Mouse (Mus musculus) frontal cortex, postnatal 36 days (tissue): ENCODE results near the gene Iqsec3.
A peak's percentile ranks its signal among the peaks of the same experiment; 100 is the strongest.

ENCODE experiments used
- DNase-seq, 2 experiments: peaks; one replicate each; pipeline ENCODE4 v3.0.0; 2022; ENCODE audit warnings: low spot score in 2 of 2

The Iqsec3 gene

DNA sequence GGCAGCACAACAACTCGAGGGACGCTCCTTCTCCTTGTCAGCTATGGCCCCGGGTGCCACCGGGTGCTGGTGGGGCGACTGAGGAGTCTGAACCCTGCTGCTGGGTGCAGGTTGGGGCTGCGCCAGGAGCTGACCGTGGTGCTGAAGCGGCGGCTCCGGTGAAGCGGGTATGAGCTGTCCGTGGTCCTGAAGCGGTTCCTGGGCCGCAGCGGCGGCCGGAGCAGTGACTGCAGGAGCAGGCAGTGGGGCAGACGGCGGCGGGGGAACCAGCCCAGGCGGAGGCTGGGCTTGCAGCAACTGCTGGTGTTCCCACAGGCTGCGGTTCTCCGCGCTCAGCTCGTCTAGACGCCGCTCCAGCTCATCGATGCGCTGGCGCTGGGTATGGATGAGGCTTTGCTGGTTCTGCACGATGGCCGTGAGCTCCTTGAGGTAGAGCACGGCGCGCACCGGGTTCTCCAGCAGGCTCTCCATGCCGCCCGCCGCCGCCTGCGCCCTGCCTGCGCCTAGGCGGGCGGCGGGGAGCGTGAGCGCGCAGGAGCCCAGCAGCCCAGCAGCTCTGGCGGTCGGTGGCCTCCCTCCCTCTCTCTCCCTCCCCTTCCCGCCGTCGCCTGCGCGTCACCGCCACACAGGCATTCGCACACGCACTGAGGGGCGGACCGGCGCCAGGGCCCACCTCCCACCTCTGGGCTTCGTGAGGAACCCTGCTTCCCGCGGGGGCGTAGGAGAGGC is at the start of gene Iqsec3:
Iqsec3 (minus strand) TSS at position 586 of the 729 bp plus-strand sequence.
- peak; percentile 84 to 86 for DNase-seq

GRCm38 (mm10) chr6:121522106-121522705 is 48.7 kb upstream of the Iqsec3 start:
- DNase-seq, result no peak

- DNase-seq, result no peak
These were observed 47.6 kb upstream of the Iqsec3 start for GRCm38 (mm10) chr6:121521030-121521429.

- no peak for DNase-seq
These were observed 46.4 kb upstream of the Iqsec3 start for GRCm38 (mm10) chr6:121519896-121520295.

DNA sequence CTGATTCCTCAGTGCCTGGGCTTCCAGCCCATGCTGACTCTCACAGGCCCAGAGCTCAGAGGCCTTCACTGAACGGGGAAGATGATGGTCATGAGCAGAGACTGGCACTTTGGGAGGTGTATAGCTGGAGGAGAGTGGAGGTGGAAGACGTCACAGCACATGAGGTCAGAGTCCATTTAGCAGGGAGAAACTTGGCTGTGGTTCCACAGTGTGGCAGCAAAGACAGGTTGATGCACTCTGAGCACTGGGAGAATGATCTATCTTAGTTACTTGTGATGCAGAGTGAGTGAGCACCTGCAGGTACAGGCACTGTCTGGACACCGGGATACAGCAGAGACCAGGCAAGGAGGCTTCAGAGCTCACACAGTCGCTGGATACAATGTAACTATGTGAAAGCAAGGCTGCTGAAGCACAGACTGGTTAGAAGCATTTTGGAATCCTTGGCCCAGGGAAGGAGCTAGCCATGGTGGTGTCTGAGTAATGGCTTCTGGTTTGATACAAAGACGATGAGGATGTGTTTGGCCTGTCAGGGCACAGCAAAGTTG is 45.9 kb upstream of the Iqsec3 start:
- no peak for DNase-seq

DNA sequence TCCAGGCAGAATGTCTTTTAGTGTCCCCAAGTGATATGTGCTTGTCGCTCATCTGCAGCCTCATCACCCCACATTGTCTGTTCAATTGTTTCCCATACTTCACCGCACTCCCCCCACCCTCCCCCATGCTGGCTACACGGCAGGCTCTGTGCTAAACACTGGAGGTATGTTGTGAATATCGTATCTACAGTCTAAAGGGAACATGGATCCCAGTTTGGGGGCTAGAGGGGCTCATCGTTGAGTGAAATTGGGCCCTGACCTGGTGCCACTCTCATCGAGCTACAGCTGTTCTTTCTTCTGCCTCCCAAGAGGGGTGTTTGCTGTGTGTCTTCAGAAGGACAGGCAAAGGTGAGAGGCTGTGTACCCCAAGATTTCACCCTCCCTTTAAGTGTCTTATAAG is 44.2 kb upstream of the Iqsec3 start:
- no peak for DNase-seq

DNA sequence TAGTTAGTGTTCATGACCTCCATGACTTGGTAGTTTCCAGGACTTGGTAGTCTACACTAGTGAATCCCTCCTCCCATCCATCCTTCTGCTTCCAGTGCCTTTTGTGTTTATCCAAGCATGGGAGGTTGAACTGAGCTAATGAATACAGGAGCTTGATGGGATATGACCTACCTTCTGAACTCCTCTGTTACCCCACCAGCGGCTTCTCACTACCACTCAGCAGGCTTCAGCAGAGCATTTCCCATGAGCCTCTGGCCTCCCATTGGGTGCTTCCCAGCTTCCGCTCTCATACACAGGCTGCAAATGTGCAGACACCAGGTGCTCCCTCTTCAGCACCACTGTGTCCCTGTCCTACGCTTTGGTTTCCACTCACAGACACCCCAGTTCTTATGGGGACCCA is 36.9 kb upstream of the Iqsec3 start:
- DNase-seq, result no peak

DNA sequence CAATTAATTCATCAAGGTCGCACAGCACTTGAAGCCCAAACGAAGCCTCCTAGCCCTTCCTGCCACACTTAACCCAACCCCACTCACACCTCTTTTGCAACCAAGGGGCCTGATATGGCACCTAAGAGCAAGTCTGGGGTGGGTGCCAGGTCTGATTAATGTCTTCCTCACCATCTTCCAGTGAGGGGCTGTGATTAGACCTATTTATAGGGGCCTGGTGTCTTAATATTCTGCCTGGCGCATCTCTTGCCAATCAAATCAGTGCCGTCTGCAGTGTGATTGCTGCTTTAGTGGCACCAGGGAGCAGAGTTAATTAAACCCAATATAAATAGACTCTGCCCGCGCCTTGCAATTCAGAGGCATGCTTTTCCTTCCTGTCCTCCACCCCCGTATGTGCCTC is 36.4 kb upstream of the Iqsec3 start:
- DNase-seq, result no peak

DNA sequence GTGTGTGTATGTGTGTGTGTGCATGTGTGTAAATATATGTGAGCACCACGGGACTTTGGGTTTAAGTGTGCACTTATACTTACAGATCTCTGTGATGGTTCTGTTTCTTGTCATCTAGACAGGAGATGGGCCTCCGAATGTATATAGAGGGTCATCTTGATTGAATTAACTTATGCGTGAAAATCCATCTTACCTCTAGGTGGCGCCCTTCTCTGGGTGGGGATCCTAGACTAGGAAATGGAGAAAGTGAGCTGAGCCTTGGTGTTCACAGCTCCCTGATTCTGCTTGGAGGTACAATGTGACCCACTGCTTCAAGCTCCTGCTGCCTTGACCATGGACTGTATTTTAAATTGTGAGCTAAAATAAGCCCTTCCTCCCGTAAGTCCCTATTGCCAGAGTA is 34.8 kb upstream of the Iqsec3 start:
- no peak for DNase-seq

GRCm38 (mm10) chr6:121501044-121501638 is 27.7 kb upstream of the Iqsec3 start:
- no peak for DNase-seq

- DNase-seq, result no peak
These were observed 26.4 kb upstream of the Iqsec3 start for GRCm38 (mm10) chr6:121499856-121500255.

GRCm38 (mm10) chr6:121498819-121499535 is 25.5 kb upstream of the Iqsec3 start:
- no peak for DNase-seq

GRCm38 (mm10) chr6:121495606-121496005 is 22.1 kb upstream of the Iqsec3 start:
- DNase-seq, result no peak

GRCm38 (mm10) chr6:121495026-121495425 is 21.5 kb upstream of the Iqsec3 start:
- no peak for DNase-seq

- no peak for DNase-seq
These were observed 20.8 kb upstream of the Iqsec3 start for GRCm38 (mm10) chr6:121494319-121494718.

GRCm38 (mm10) chr6:121491339-121491738 is 17.9 kb upstream of the Iqsec3 start:
- DNase-seq, result no peak

- DNase-seq, result no peak
These were observed 1.2 kb downstream of the Iqsec3 start for GRCm38 (mm10) chr6:121472273-121472672.

DNA sequence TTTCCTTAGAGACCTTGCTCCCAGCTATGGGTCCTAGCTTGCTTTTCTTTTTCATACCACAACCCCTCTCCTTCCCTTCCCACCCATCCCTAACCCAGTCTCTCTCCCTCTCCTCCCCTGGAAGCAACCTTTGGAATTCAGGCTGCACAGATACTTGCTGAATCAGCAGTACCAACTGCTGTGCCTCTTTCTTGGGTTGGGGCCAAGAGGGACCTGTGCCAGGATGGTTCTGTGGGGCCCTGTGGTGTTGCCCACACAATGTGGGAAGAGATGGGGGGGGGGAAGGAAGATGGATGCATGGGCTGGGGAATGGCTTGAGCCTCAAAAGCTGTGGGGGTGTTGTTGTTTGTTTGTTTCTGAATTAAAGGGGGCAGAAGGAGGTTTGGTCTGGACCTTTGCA is 5.2 kb downstream of the Iqsec3 start:
- DNase-seq, result no peak

DNA sequence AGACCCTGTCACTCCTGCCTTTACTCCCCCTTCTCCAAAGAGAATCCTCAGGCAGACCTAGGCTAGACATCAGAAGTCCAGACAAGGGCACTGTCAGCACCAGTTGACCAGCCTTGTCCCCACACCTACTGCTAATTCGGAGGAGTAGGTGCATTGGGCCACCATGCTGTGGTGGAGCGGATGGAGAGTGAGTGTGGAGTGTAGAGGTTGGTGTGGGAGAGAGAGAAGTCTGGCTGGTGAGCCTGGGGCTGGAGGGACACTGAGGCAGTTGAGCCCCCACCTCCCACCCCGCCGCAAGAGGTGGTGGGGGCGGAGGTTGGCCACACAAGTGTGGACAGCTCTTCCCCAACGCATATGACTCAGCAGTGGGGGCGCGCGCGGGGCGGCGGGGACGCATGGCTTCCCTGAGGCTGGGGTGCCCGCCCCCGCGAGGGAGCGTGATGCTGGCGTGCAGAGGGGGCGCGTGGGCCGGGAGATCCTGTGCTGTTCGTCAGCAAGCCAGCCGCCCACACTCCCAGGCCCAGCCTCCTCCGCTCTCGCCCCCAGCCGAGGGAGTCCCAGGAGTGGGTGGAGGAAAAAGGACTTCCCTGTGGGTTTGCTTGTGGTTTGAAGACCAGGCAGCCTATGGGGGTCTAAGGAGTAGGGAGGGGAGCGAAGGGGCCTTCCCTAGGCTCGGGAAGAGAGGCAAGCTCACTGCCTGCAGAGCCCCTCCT is 10.7 kb downstream of the Iqsec3 start:
- no peak for DNase-seq

- no peak for DNase-seq
These were observed 16.1 kb downstream of the Iqsec3 start for GRCm38 (mm10) chr6:121457381-121457780.

DNA sequence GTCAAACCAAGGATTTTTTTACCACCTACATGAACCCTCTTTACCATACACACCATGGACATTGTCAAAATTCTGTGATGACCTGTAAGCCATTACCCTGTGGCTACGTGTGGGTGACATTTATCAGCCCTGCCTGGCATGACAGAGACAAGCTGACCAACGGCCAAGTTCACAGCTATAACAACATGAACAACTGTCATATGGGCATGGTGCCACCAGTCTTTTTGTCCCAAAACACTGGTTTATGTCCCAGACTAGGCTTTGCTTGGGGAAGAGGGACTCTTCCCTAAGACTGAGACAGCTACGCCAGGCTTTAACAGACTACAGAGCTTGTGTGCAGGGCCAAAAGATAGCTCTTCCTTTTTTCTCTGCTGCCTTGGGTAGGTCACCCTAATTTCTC is 16.8 kb downstream of the Iqsec3 start:
- DNase-seq, result no peak
